9 mouse cellular contexts compared by ENCODE assay signal in genomic region chr9:111356386-111356785, GRCm38 (mm10). TPM values are rescaled to one million over a fixed set of nuclear protein-coding genes. Genes with fewer than 3 reads are reported as not detected.
DNase-seq lines count a peak whose midpoint lies in the region; ATAC-seq and TF ChIP-seq lines count a peak whose summit lies in the region.
"Had no signal": no experiment of that assay in that cellular context is flagged by ENCODE, and none has a peak within 500 bp of the region (broad histone marks: within the 10 kb centered on the region; RNA-seq: fewer than 3 reads in every experiment).

No protein-coding gene starts in this region.

- H3K4me2 ChIP-seq in neural tube, embryonic 11.5 days (ENCODE audit: low read depth): no peak overlapping the region

- intact Hi-C loops in left cerebral cortex, adult 2 months (cut with DNase I): loop anchor here (1.0 to 10.0 kb wide), 2 partner anchors 123 to 558 kb away; no protein-coding TSS in a partner anchor
- intact Hi-C loops in left cerebral cortex, postnatal 25 days (cut with DNase I): loop anchor here (1.0 to 5.0 kb wide), 2 partner anchors 123 to 561 kb away; no protein-coding TSS in a partner anchor

- H3K27me3 ChIP-seq in neural tube, embryonic 11.5 days (ENCODE audit: control insufficient read depth, insufficient read depth, low read length): no peaks in the 10 kb centered on the region

- no peak overlapping the region for H3K27ac ChIP-seq in left cerebral cortex, adult 2 months
- H3K27ac ChIP-seq in neural tube, embryonic 11.5 days (ENCODE audit: low read depth, low read length): no peak overlapping the region

- H3K9ac ChIP-seq in neural tube, embryonic 11.5 days (ENCODE audit: low read length): no peak overlapping the region

- H3K36me3 ChIP-seq in neural tube, embryonic 11.5 days (ENCODE audit: control insufficient read depth, insufficient read depth, low read length): no peaks in the 10 kb centered on the region

- 15% methylated on average over 3 of the region's 3 CpGs for WGBS in neural tube, embryonic 11.5 days

- H3K9me3 ChIP-seq in neural tube, embryonic 11.5 days (ENCODE audit: control insufficient read depth, low read length): no peaks in the 10 kb centered on the region

- H3K4me3 ChIP-seq in left cerebral cortex, adult 2 months: no peak overlapping the region
- H3K4me3 ChIP-seq in neural tube, embryonic 11.5 days (ENCODE audit: low read depth, low read length): no peak overlapping the region
- H3K4me3 ChIP-seq: myocyte had no signal

- no peak for ATAC-seq in cerebellum, adult (ENCODE audit: insufficient number of reproducible peaks, low FRiP score, low TSS enrichment)
- ATAC-seq in neural tube, embryonic 11.5 days (ENCODE audit: insufficient read depth, low FRiP score, low TSS enrichment): no peak
- no peak for ATAC-seq in monocyte, adult 5-6 weeks (replicated peaks; ENCODE audit: insufficient number of reproducible peaks, low FRiP score, low TSS enrichment, poor library complexity, severe bottlenecking)

- no peaks in the 10 kb centered on the region for H3K4me1 ChIP-seq in neural tube, embryonic 11.5 days (ENCODE audit: control insufficient read depth, insufficient read depth, low read length)

- peak; percentile 63 for TF ChIP-seq CTCF in left cerebral cortex, adult 2 months (IDR thresholded peaks at IDR 0.05)

- peak; percentile 58 to 69 for DNase-seq in cerebellum, postnatal 14 days
- DNase-seq in left cerebral cortex, adult 2 months (ENCODE audit: extremely low spot score in 1 of 2, low spot score in 2 of 2): peak in 1 of 2 experiments; percentile 10
- no peak for DNase-seq in left cerebral cortex, adult 9 months (ENCODE audit: low spot score in 2 of 2)
- peak; percentile 26 for DNase-seq in embryo, embryonic 11.5 days (ENCODE audit: low read depth, low spot score)
- DNase-seq in neural tube, embryonic 11.5 days (ENCODE audit: low spot score): peak; percentile 44
- DNase-seq in left cerebral cortex, postnatal 25 days (ENCODE audit: low spot score in 2 of 2): no peak

RNA-seq across cellular contexts. Expression of gene Trank1, which starts 44.8 kb away (rescaled TPM):
- total RNA-seq in left cerebral cortex, adult 2 months (2021): 100 to 1,000 TPM; 308 to 309 TPM
- 0.16 and 0.34 TPM in 2 replicates for polyA plus RNA-seq in neural tube, embryonic 11.5 days (2014; fragmentation: Nextera tagmentation; extraction: Ambion mirVana)
- total RNA-seq in monocyte, adult 5-6 weeks (2017): 0.10 to 0.19 TPM in 2 of 3 replicates, not detected in the other
- total RNA-seq in left cerebral cortex, postnatal 25 days (2021): 100 to 1,000 TPM; 245 to 294 TPM
- polyA plus RNA-seq: myocyte had no signal

Comparison
In these comparisons a context has a peak if more than half of its experiments do, and no peak if none do; other contexts are left out.
1. DNase-seq: peak in cerebellum, postnatal 14 days (2 of 2), embryo, embryonic 11.5 days (single experiment) and neural tube, embryonic 11.5 days (single experiment); none in left cerebral cortex, adult 9 months (0 of 2) and left cerebral cortex, postnatal 25 days (0 of 2).
2. RNA of gene Trank1, which starts 44.8 kb away (total RNA-seq): 308 to 309 TPM in left cerebral cortex, adult 2 months and 245 to 294 TPM in left cerebral cortex, postnatal 25 days; 0.10 to 0.19 TPM in monocyte, adult 5-6 weeks; every median in the first group is over 100 times any median in the second.